Mouse (Mus musculus): ENCODE measurements around the gene Ccdc8.

Gene Ccdc8

GRCm38 (mm10) chr7:17045743-17046142 lies 53.2 kb downstream of the Ccdc8 start:
- no peak for DNase-seq (ENCODE audit: extremely low read depth, insufficient read length, low spot score)
